Mouse (Mus musculus) MN1 (cell line): Measurements from ENCODE around the gene Abat.

Experiments
- DNase-seq: peaks from one replicate; pipeline ENCODE4 v3.0.0-alpha.2; 2016; ENCODE audit warnings: low spot score

Abat gene

GRCm38 (mm10) chr16:8637217-8638051, 124.2 kb downstream of the Abat start, which contains the start of the genes Pmm2 and Tmem186:
TSS of gene Pmm2 (plus strand) at chr16:8637674.
TSS of gene Tmem186 (minus strand) at chr16:8637712.
- DNase-seq = peak; percentile 96

- no peak for DNase-seq
Measured at GRCm38 (mm10) chr16:8638131-8638530, 124.9 kb downstream of the Abat start.

GRCm38 (mm10) chr16:8639466-8640191, 126.4 kb downstream of the Abat start:
- DNase-seq = no peak

- peak; percentile 73 for DNase-seq
Measured at GRCm38 (mm10) chr16:8643855-8644254, 130.6 kb downstream of the Abat start.

GRCm38 (mm10) chr16:8645546-8645945, 132.3 kb downstream of the Abat start:
- DNase-seq = no peak

GRCm38 (mm10) chr16:8650007-8650406, 136.8 kb downstream of the Abat start:
- peak; percentile 39 for DNase-seq

- no peak for DNase-seq
Measured at GRCm38 (mm10) chr16:8655108-8655507, 141.9 kb downstream of the Abat start.

- DNase-seq = no peak
Measured at GRCm38 (mm10) chr16:8655599-8655998, 142.4 kb downstream of the Abat start.

- DNase-seq = no peak
Measured at GRCm38 (mm10) chr16:8656256-8656655, 143.0 kb downstream of the Abat start.

- no peak for DNase-seq
Measured at GRCm38 (mm10) chr16:8658349-8658748, 145.1 kb downstream of the Abat start.

GRCm38 (mm10) chr16:8658764-8659163, 145.5 kb downstream of the Abat start:
- DNase-seq = no peak

GRCm38 (mm10) chr16:8663022-8663421, 149.8 kb downstream of the Abat start:
- DNase-seq = no peak

GRCm38 (mm10) chr16:8663606-8664539, 150.6 kb downstream of the Abat start:
- DNase-seq = no peak

- no peak for DNase-seq
Measured at GRCm38 (mm10) chr16:8665367-8665766, 152.1 kb downstream of the Abat start.

GRCm38 (mm10) chr16:8666452-8666851, 153.2 kb downstream of the Abat start:
- DNase-seq = peak; percentile 24

- no peak for DNase-seq
Measured at GRCm38 (mm10) chr16:8667261-8667660, 154.0 kb downstream of the Abat start.

- no peak for DNase-seq
Measured at GRCm38 (mm10) chr16:8667814-8668213, 154.6 kb downstream of the Abat start.

- no peak for DNase-seq
Measured at GRCm38 (mm10) chr16:8668386-8668785, 155.2 kb downstream of the Abat start.

GRCm38 (mm10) chr16:8669432-8669831, 156.2 kb downstream of the Abat start:
- peak; percentile 18 for DNase-seq

GRCm38 (mm10) chr16:8670041-8671035, 157.1 kb downstream of the Abat start:
- peak; percentile 51 for DNase-seq
